Comparison of ENCODE assay signal across 32 mouse cellular contexts in the genomic region with DNA sequence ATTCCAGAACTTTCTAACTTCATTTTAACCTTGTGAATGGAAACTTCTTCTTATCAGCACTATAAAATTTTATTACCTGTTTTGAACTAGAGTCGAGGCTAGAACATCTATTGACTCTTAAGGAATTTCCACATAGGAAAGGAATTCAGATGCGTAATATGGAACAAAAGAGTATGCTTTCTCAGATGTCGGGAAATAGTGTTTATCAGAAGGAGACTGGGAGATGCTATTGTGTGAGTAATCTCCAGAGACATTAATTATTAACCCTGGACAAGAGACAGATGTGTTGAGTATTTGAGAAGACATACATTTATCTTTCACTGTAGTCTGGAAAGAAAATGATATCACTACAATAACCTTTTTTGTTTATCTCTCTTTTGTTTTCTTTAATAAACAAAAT.
"Had no signal": no experiment of that assay in that cellular context is flagged by ENCODE, and none has a peak within 500 bp of the region (broad histone marks: within the 10 kb centered on the region; RNA-seq: fewer than 3 reads in every experiment).

No protein-coding gene starts in this region.

- H3K4me1 ChIP-seq: heart, embryonic 10.5 days; heart, embryonic 12.5 days; heart, embryonic 13.5 days; heart, embryonic 15.5 days; hindbrain, embryonic 10.5 days; hindbrain, embryonic 12.5 days; hindbrain, embryonic 13.5 days; hindbrain, embryonic 15.5 days had no signal

- H3K27me3 ChIP-seq: heart, embryonic 12.5 days; heart, embryonic 13.5 days; heart, embryonic 15.5 days; hindbrain, embryonic 12.5 days; hindbrain, embryonic 13.5 days; hindbrain, embryonic 15.5 days; kidney, embryonic 15.5 days had no signal

- H3K4me3 ChIP-seq: heart, embryonic 10.5 days; heart, embryonic 12.5 days; heart, embryonic 13.5 days; heart, embryonic 15.5 days; hindbrain, embryonic 10.5 days; hindbrain, embryonic 12.5 days; hindbrain, embryonic 13.5 days; hindbrain, embryonic 15.5 days; kidney, embryonic 15.5 days; layer of hippocampus, adult 2 months; left cerebral cortex, adult 2 months had no signal

- DNase-seq: heart, postnatal 10 days; heart, postnatal 14 days; heart, postnatal 36 days; heart, postnatal 4 days; kidney, adult 11 months; kidney, adult 18-20 months; kidney, adult 2 months; kidney, adult 8-10 months; kidney, adult 9 months; kidney, postnatal 10 days; kidney, postnatal 14 days; kidney, postnatal 25 days; kidney, postnatal 36 days; kidney, postnatal 4 days; layer of hippocampus, adult 9-11 months; layer of hippocampus, postnatal 36 days had no signal

- H3K36me3 ChIP-seq: heart, embryonic 10.5 days; heart, embryonic 12.5 days; heart, embryonic 13.5 days; heart, embryonic 15.5 days; hindbrain, embryonic 10.5 days; hindbrain, embryonic 12.5 days; hindbrain, embryonic 13.5 days; hindbrain, embryonic 15.5 days; kidney, embryonic 15.5 days had no signal

- H3K27ac ChIP-seq: heart, embryonic 10.5 days; heart, embryonic 13.5 days; heart, embryonic 15.5 days; hindbrain, embryonic 10.5 days; hindbrain, embryonic 12.5 days; hindbrain, embryonic 13.5 days; hindbrain, embryonic 14.5 days; hindbrain, embryonic 15.5 days; hindbrain, postnatal 0 days; kidney, embryonic 15.5 days; kidney, postnatal 0 days; layer of hippocampus, adult 2 months; left cerebral cortex, adult 2 months had no signal

- ATAC-seq: hindbrain, embryonic 16.5 days; hindbrain, postnatal 0 days had no signal

- H3K9ac ChIP-seq: heart, embryonic 12.5 days; heart, embryonic 13.5 days; heart, embryonic 15.5 days; hindbrain, embryonic 12.5 days; hindbrain, embryonic 13.5 days; hindbrain, embryonic 14.5 days; hindbrain, embryonic 15.5 days; kidney, embryonic 15.5 days had no signal

- H3K9me3 ChIP-seq: heart, embryonic 10.5 days; heart, embryonic 12.5 days; heart, embryonic 13.5 days; heart, embryonic 15.5 days; hindbrain, embryonic 10.5 days; hindbrain, embryonic 12.5 days; hindbrain, embryonic 13.5 days; hindbrain, embryonic 15.5 days; kidney, embryonic 15.5 days had no signal

- H3K4me2 ChIP-seq: heart, embryonic 11.5 days; heart, embryonic 12.5 days; heart, embryonic 13.5 days; heart, embryonic 15.5 days; hindbrain, embryonic 12.5 days; hindbrain, embryonic 13.5 days; hindbrain, embryonic 14.5 days; hindbrain, embryonic 15.5 days; kidney, embryonic 15.5 days had no signal
